Mouse (Mus musculus) embryo, embryonic 10.5 days (tissue): Measurements from ENCODE around the gene Gpr25.

Experiments used
- DNase-seq: peaks from one replicate; pipeline ENCODE4 v3.0.0-alpha.2; 2015; ENCODE audit warnings: low spot score

Gene Gpr25

DNA sequence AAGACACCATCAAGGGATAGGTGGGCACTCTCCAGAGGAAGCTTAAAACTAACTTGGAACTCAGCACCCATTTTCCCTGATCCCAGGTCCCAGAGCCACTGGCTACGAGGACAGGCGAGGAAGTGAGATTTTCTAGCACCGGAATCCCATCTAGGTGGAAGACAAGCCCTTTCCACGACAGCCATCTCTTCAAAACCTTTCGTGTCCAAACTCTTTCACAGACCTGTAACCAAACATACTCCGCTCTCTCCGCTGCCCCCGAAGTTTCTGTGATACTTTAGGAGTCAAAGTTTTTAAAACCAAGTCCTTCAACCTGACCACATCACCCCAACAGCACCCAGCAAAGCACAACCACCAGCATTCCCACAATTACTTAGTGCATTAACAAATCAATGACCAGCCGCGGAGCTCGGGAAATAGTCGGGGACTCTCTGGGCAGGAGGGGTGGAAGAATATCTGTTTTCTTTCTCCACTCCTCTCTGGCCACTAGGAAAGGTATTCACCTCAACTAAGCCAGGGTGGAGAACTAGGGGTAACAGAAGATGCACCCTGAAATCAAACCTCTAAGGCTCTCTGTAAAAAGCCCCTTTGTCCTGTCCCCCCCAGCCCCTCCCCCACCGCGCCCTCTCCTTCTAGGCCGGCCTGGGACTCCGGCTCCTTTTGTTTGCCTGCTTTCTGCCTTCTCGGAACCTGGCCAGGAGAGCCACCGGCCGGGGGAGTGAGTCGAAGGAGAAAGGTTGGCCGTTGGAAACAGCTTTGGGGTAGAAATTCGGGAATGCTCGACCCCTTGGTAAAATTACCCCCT, 27.5 kb downstream of the Gpr25 start:
- DNase-seq = peak; percentile 59

- DNase-seq = peak; percentile 61
Measured at GRCm38 (mm10) chr1:136232285-136232926, 28.3 kb downstream of the Gpr25 start.

- no peak for DNase-seq
Measured at GRCm38 (mm10) chr1:136231596-136231995, 29.1 kb downstream of the Gpr25 start.

- peak; percentile 12 for DNase-seq
Measured at GRCm38 (mm10) chr1:136230201-136230600, 30.5 kb downstream of the Gpr25 start.

GRCm38 (mm10) chr1:136229040-136229373, 31.7 kb downstream of the Gpr25 start:
- peak; percentile 29 for DNase-seq

DNA sequence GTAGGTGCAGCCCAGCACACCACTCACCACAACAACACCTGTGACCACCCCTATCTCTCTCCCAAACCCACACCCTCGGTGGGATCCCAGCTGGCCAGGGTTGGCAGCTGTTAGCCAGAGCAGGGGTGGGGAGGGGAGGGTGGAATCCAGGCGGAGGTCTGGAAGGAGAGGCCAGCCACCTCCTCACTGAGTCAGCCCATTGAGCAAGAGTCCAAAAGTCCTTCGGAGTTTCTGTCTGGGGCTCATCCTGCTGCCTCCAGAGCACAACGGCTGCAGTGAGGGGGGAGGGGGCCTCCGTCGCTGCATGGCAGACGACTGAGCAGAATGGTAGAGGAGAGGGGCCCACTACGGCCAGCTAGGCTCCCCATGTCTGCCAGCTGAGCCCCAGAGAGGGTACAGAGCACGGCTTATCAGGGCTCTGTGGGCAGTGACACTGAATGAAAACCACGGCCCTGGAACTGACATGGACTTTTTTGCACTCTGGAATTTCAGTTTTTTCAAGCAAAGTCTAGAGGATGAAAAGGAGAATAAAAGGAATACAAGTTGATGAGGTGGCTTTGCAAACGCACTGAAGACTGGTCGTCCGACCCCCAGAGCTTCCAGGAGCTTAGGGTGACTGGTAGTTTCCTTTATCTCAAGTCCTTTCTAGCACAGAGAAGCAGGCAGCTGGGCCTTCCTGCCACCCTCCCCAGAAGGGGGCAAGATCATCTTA, 32.2 kb downstream of the Gpr25 start:
- DNase-seq = peak; percentile 27

DNA sequence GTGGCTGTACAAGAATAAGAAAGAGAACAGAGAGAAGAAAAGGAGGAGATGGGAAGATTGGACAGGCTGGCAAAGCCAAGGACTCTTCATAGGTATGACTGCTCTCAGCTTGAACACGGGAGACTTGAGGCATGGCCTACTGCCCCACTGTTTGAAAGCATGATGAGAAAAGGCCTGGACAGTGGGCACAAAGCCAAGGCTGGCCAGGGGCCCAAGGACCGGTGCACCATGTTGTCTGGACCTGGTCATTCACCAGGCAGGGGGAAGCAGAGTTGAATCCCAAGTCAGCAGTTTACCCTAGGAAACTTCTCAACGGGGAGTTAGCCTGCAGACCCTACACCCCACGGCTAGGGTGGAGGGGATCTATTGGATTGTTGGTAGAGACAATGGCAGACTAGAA, 32.8 kb downstream of the Gpr25 start:
- no peak for DNase-seq

DNA sequence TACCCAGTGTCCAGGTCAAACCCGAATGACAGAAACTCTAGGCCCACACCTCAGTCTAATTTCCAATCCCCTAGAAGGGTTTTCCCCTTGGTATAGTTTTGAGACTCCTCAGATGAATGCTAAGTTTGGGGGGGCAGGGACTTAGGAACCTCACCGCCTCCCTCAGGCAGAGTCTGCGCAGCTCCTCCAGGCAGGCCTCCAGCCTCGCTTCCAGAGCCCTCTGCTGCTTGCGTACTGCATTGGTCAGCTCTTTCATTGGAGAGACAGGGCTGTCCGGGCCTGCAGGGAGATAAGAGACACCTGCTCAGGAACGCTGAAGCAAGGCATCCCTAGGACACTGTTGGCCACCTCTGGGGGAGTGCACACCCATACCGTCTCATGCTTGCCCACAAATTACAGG, 34.0 kb downstream of the Gpr25 start:
- DNase-seq = no peak

GRCm38 (mm10) chr1:136225846-136226245, 34.8 kb downstream of the Gpr25 start:
- no peak for DNase-seq

DNA sequence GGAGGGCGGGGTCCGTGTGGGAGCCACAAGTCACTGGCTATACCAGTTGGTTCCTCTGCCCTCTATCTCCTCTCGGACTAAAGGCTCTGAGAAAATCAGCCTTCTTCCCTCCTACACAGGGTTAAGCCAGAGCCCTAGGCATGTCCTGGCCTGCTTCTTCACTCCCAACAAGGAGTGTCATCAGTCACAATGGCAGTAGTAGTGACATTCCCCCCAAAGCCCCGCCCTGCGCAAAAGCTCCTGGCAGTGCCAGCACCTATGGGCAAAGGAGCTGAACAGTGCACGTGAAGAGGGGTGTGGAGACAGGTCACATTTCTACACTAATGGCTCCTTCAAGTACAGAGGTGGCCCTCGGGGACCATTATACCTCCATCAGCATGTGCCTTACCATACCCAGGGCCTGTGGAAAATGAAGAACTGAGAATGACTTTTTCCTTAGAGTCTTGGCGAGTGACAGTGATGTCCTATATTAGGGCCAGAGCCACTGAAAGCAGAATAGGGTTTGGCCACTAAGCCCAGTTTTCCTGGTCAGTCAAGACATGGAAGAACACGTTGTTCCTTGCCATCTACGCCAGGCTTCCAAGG, 36.8 kb downstream of the Gpr25 start:
- no peak for DNase-seq

DNA sequence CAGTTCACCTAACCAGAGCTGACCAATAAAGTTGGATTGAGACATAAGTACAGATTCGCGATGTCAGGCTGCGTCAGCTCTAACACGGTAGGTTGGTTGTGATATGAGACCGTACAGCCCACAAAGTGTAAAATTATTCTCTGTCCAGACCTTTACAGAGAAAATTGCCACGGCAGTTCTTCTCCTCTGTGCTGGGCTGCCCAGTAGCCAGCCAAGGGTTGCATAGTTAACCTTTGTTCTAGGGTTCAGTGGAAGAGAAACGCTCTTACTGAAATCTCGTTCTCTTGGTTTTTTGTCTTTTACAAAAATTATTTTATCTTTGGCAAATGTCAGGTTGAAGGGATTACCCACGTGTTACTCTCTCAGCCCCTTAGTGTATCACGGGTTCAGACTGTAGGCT, 38.3 kb downstream of the Gpr25 start:
- no peak for DNase-seq

DNA sequence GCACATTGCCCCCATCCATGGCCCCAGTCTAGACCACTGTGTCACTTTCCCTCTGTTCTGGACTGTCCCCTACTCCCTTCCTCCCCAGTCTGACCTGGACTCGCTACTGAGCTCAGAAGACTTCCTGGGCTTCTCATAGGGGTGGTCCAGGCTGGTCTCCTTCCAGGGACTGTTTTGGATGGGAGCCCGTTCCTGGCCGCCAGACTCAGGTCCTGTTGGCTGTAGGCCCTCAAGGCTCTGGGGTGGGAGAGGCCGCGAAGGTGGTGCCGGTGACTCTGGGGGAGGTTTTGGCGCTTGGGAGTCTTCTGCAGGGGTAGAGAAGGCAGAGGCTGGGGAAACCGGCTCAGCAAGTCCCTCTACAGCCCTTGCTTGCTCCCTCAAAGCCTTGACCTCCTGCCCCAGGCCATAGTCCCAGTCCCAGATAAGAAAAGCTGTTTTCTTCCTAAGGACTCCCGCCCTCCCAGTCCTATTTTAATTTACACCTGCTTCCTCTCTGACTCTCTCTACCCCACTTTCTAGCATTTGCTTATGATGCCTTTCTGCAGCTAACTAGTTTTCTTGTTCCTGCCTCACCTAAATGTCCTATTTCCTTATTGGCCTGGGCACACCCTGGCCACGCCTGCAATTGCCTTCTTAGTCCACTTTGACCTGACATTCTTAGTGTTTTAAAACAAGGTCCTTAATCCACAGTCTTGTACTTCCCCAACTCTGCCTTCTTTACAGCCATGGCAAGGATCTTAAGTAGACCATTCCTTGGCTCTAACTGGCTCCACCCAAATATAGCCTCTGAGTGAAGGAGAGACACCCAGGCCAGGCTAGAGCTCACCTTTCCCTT, 40.4 kb downstream of the Gpr25 start:
- DNase-seq = no peak

- DNase-seq = no peak
Measured at GRCm38 (mm10) chr1:136214304-136214703, 46.4 kb downstream of the Gpr25 start.

DNA sequence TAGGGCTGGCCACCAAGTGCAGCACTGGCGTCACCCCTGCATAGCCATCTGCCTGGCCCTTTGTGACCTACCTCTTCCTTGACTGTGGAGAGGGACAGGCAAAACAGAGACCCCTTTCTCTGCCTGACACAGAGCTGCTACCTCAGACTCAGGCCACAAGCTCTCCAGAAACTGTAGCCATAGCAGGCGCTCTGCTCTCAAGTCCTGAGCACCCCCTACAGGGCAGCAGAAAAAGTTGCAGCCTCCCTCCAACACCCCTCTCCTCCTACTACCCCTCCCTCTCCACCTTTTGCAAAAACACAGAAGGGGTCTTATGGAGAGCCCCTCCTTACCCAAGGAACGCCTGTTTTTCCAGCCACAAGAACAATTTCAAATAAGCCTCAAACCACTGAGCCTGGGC, 47.9 kb downstream of the Gpr25 start, which contains the start of gene Mroh3:
Gene Mroh3, minus strand, starts transcription at position 26 of the 400 bp plus-strand sequence.
- peak; percentile 68 for DNase-seq
